Mouse (Mus musculus): ENCODE measurements at regions not wholly inside any gene's neighbourhood (a gene's known extent, or its start where the extent isn't known, plus 50 kb on each side); places are given as distances from the start of the nearest gene placed in this dataset.
A peak's percentile ranks its signal among the peaks of the same experiment; 100 is the strongest.

DNA sequence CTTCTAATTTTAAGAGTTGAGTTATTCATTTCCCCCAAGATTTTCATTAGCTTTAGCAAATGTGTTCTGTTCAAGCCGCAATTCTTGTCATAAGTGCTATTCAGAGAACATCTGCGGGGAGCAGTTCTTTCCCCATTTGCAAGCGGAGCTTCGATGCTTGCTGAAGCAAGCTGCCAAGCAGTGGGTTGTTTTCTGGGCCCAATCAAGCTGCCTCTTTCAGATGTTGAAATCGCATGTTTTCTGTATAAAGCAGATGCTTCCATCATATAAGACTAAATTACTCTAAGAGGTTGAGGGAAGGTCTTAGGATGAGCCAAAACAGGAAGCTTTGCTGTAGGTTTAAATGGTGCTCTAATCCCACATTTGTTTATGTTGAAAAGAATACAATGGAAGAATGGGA, 547.4 kb downstream of the Abca13 start:
- no peak overlapping the region for H3K9ac ChIP-seq (replicated peaks)
- no peak overlapping the region for H3K27ac ChIP-seq
- H3K4me3 ChIP-seq (replicated peaks) = no peak overlapping the region
- H3K9me3 ChIP-seq = no peaks in the 10 kb centered on the region
- no peaks in the 10 kb centered on the region for H3K27me3 ChIP-seq
- no peaks in the 10 kb centered on the region for H3K4me1 ChIP-seq (replicated peaks)
- H3K36me3 ChIP-seq = no peaks in the 10 kb centered on the region
- H3K4me2 ChIP-seq (replicated peaks) = no peak overlapping the region
- 92% methylated on average over 5 of the region's 5 CpGs for WGBS
- ATAC-seq = no peak

DNA sequence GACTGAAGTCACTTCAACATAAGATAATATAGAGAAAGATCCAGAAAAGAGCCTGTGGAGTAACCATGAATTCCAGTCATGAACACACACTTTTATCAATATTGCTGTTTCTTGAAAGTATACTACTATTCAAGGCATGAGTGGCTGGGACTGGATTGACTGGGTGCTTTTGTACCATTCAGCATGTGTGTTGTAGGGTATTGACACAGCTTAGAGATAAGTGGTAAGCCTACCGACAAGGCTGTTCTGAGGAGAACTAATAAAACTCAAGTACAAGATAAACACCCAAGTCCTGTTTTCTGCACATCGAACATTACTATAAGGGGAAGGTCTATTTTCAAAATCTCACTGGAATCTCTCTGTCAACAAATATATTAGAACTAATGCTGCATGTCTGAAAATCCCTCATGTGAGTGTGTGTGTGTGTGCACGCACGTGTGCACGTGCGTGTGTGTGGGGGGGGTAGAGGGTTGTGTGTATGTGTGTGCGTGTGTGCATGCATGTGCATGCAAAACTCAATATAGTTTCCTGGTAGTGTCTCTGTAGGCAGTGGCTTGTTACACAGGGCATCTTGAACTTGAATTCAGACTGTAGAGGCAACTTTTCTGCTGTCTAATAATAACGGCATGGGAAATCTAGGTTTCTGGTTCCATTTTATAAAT, 588.6 kb downstream of the Abca13 start:
- no peaks in the 10 kb centered on the region for H3K4me1 ChIP-seq (replicated peaks)
- no peak overlapping the region for H3K4me2 ChIP-seq (replicated peaks)
- no peaks in the 10 kb centered on the region for H3K9me3 ChIP-seq
- no peak overlapping the region for H3K4me3 ChIP-seq (replicated peaks)
- 93% methylated on average over 8 of the region's 8 CpGs for WGBS
- no peak overlapping the region for H3K27ac ChIP-seq
- no peaks in the 10 kb centered on the region for H3K27me3 ChIP-seq
- ATAC-seq = no peak
- no peak overlapping the region for H3K9ac ChIP-seq (replicated peaks)
- H3K36me3 ChIP-seq = no peaks in the 10 kb centered on the region

GRCm38 (mm10) chr11:9793175-9793828, 601.6 kb downstream of the Abca13 start:
- no peak for ATAC-seq
- WGBS = 77% methylated on average over 2 of the region's 2 CpGs
- Histone ChIP-seq H3K36me3 (no peaks in the 10 kb centered on the region), H3K9me3 (no peaks in the 10 kb centered on the region), H3K9ac (replicated peaks) (no peak overlapping the region), H3K4me1 (replicated peaks) (no peaks in the 10 kb centered on the region), H3K27ac (no peak overlapping the region), H3K4me3 (replicated peaks) (no peak overlapping the region), H3K27me3 (no peaks in the 10 kb centered on the region), H3K4me2 (replicated peaks) (no peak overlapping the region)

- ATAC-seq = no peak
- no peak overlapping the region for H3K4me3 ChIP-seq (replicated peaks)
- no peaks in the 10 kb centered on the region for H3K36me3 ChIP-seq
- H3K27ac ChIP-seq = no peak overlapping the region
- no peaks in the 10 kb centered on the region for H3K27me3 ChIP-seq
- no peaks in the 10 kb centered on the region for H3K9me3 ChIP-seq
- no peak overlapping the region for H3K9ac ChIP-seq (replicated peaks)
- H3K4me1 ChIP-seq (replicated peaks) = no peaks in the 10 kb centered on the region
- no peak overlapping the region for H3K4me2 ChIP-seq (replicated peaks)
These were observed 647.9 kb downstream of the Abca13 start for GRCm38 (mm10) chr11:9839636-9840035.

GRCm38 (mm10) chr11:9868454-9869130, 676.9 kb downstream of the Abca13 start:
- Histone ChIP-seq H3K4me1 (replicated peaks) (no peaks in the 10 kb centered on the region), H3K9ac (replicated peaks) (no peak overlapping the region), H3K27ac (no peak overlapping the region), H3K9me3 (no peaks in the 10 kb centered on the region), H3K4me3 (replicated peaks) (no peak overlapping the region), H3K4me2 (replicated peaks) (no peak overlapping the region), H3K36me3 (no peaks in the 10 kb centered on the region), H3K27me3 (no peaks in the 10 kb centered on the region)
- WGBS = 78% methylated on average over 2 of the region's 2 CpGs
- 0 out of 2 replicates have a peak, but pooled peaks have one; percentile 43 for ATAC-seq

Data from midbrain, embryonic 13.5 days (tissue).